Mouse (Mus musculus) spleen, adult 2 months (tissue): ENCODE measurements around the gene Eef1b2.

Experiments
- CTCF ChIP-seq: fragments of 200-500 bp; IDR thresholded peaks from 2 replicates; pipeline ENCODE4 v1.5.1; 2011; ENCODE audit warnings: mild to moderate bottlenecking, inconsistent platforms; ENCODE audit not compliant: insufficient read depth, insufficient read length, insufficient replicate concordance; ENCODE audit errors: extremely low read depth
- POLR2A ChIP-seq: fragments of 200-500 bp; IDR thresholded peaks from 2 replicates; pipeline ENCODE4 v1.6.1; 2011; ENCODE audit warnings: low read depth, low read length, inconsistent platforms

GRCm38 (mm10) chr1:63182212-63182611, 5.6 kb downstream of the Eef1b2 start:
- no peak for TF ChIP-seq CTCF
- no peak for TF ChIP-seq POLR2A
